Mouse (Mus musculus) kidney, embryonic 14.5 days (tissue): ENCODE data around the gene Clip1. TPM values are rescaled to one million over a fixed set of nuclear protein-coding genes. Genes with fewer than 3 reads are reported as not detected.

Source experiments
- ATAC-seq: fragments of 200-750 bp; cut with Nextera tagmentation; 2 replicates; pipeline ENCODE4 v1.8.0; 2017; ENCODE audit warnings: moderate number of reproducible peaks, mild to moderate bottlenecking, moderate TSS enrichment, moderate library complexity; ENCODE audit not compliant: low FRiP score, low TSS enrichment
- H3K27ac ChIP-seq: fragments of 300-500 bp; sonication (generic); 2 replicates; pipeline ENCODE4 v1.5.1; 2014; ENCODE audit warnings: low read depth, mild to moderate bottlenecking, low read length, moderate library complexity, mixed read lengths
- H3K27me3 ChIP-seq: fragments of 300-500 bp; sonication (generic); 2 replicates; pipeline ENCODE4 v1.6.1; 2014; ENCODE audit warnings: mild to moderate bottlenecking, low read length; ENCODE audit not compliant: control insufficient read depth, insufficient read depth
- H3K36me3 ChIP-seq: fragments of 300-500 bp; sonication (generic); 2 replicates; pipeline ENCODE4 v1.6.1; 2014; ENCODE audit warnings: low read length, mixed read lengths; ENCODE audit not compliant: control insufficient read depth, insufficient read depth
- H3K4me1 ChIP-seq: fragments of 300-500 bp; sonication (generic); 2 replicates; pipeline ENCODE4 v1.6.1; 2014; ENCODE audit warnings: low read length, mixed read lengths; ENCODE audit not compliant: control insufficient read depth, insufficient read depth
- H3K4me2 ChIP-seq: fragments of 300-500 bp; sonication (generic); replicated peaks from 2 replicates; pipeline ENCODE4 v1.6.1; 2014; ENCODE audit warnings: low read depth, mild to moderate bottlenecking, low read length
- H3K4me3 ChIP-seq: fragments of 300-500 bp; sonication (generic); 2 replicates; pipeline ENCODE4 v1.5.1; 2014; ENCODE audit warnings: mild to moderate bottlenecking, low read length
- H3K9ac ChIP-seq: fragments of 300-500 bp; sonication (generic); 2 replicates; pipeline ENCODE4 v1.6.1; 2014; ENCODE audit warnings: low read depth, mild to moderate bottlenecking, low read length, moderate library complexity
- H3K9me3 ChIP-seq: fragments of 300-500 bp; sonication (generic); 2 replicates; pipeline ENCODE4 v1.6.1; 2016; ENCODE audit warnings: low read length; ENCODE audit not compliant: control insufficient read depth
- WGBS: fragments of 180-500 bp; shearing (Covaris S2); extraction: QIAGEN DNeasy Blood & Tissue Kit; methylation state at CpG from one replicate; pipeline ENCODE4 v1.1.7; 2014; 5-methylcytosine and 5-hydroxymethylcytosine counted together
- polyA plus RNA-seq: library from polyadenylated mRNA; unstranded; fragments of >200 nt; fragmentation: Nextera tagmentation; extraction: Ambion mirVana; gene quantifications from 2 replicates; pipeline ENCODE4 v1.2.1, GENCODE M21; 2014

Clip1 gene
- polyA plus RNA-seq, 1 experiment from 2014 or later: 32.6 TPM

DNA sequence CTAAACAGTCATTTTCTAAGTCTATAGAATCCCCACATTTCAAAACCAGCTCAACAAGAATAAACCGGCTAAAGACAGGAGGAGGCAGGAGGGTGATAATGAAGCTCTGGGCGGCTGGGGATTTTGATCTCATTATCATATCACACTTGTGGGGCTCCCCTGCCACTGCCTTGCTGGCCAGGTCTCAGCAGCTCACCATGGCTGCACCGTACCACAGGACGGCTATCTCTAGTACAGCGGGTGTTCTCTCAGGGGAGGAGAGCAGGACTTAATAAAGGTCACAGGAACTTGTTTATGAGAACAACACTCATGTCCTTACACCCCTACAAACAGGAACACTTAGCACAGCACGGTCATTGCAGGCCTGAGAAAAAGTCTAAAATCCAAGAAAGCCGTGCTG lies 128.7 kb downstream of the Clip1 start:
- Histone ChIP-seq H3K27me3 (no peaks in the 10 kb centered on the region), H3K27ac (no peak overlapping the region), H3K9ac (no peak overlapping the region), H3K4me1 (no peaks in the 10 kb centered on the region), H3K9me3 (no peaks in the 10 kb centered on the region), H3K4me3 (no peak overlapping the region), H3K36me3 (peaks cover 45% of the 10 kb centered on the region), H3K4me2 (no peak overlapping the region)
- WGBS: 91% methylated on average over 7 of the region's 7 CpGs
- ATAC-seq: no peak

DNA sequence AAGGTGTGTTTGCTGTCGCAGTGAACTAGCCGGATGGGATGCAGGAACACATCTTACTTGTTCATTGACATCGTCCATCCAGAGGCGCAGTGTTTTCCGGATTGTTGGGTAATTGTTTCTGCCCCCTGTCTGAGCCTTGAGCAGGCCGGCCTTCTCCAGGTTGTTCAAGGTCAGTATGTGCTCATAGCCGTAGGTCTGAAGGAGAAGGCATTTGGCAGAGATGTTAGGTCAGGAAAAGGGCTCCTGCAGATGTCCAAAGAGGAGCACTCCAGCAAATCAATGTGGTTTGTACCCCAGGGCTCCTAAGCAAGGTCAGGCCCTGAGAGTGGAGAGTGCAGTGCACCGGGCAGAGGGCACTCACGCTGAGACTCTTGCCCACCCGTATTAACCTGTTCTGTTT lies 150.6 kb downstream of the Clip1 start:
- WGBS: 97% methylated on average over 10 of the region's 10 CpGs
- Histone ChIP-seq H3K9me3 (no peaks in the 10 kb centered on the region), H3K36me3 (peaks cover 59% of the 10 kb centered on the region), H3K9ac (no peak overlapping the region), H3K4me1 (no peaks in the 10 kb centered on the region), H3K27me3 (no peaks in the 10 kb centered on the region), H3K4me3 (no peak overlapping the region), H3K4me2 (no peak overlapping the region), H3K27ac (no peak overlapping the region)
- no peak for ATAC-seq

GRCm38 (mm10) chr5:123530056-123530455 lies 154.4 kb downstream of the Clip1 start:
- Histone ChIP-seq H3K4me1 (no peaks in the 10 kb centered on the region), H3K4me3 (no peak overlapping the region), H3K9ac (no peak overlapping the region), H3K27ac (no peak overlapping the region), H3K4me2 (no peak overlapping the region), H3K36me3 (peaks cover 56% of the 10 kb centered on the region), H3K9me3 (no peaks in the 10 kb centered on the region), H3K27me3 (no peaks in the 10 kb centered on the region)
- no peak for ATAC-seq
- WGBS: 88% methylated on average over 8 of the region's 8 CpGs

GRCm38 (mm10) chr5:123528641-123529040 lies 155.8 kb downstream of the Clip1 start:
- H3K9me3 ChIP-seq: no peaks in the 10 kb centered on the region
- H3K4me1 ChIP-seq: peaks cover 4% of the 10 kb centered on the region; the same call in 1 of the 2 replicates
- WGBS: 85% methylated on average over 7 of the region's 7 CpGs
- H3K4me3 ChIP-seq: no peak overlapping the region
- no peak overlapping the region for H3K27ac ChIP-seq
- H3K27me3 ChIP-seq: no peaks in the 10 kb centered on the region
- no peak overlapping the region for H3K4me2 ChIP-seq
- peaks cover 47% of the 10 kb centered on the region for H3K36me3 ChIP-seq
- H3K9ac ChIP-seq: no peak overlapping the region
- no peak for ATAC-seq

Other genes with a start within 250 kb of the Clip1 start
- gene Lrrc43, start 195.3 kb downstream of the Clip1 start, polyA plus RNA-seq: not detected in 2 replicates
- gene Il31, start 195.1 kb downstream of the Clip1 start, polyA plus RNA-seq: not detected in 2 replicates
- gene B3gnt4, start 174.2 kb downstream of the Clip1 start, polyA plus RNA-seq: 1.0 TPM in 1 of 2 replicates, not detected in the other
- 113 and 118 TPM in 2 replicates for gene Diablo, start 160.4 kb downstream of the Clip1 start, polyA plus RNA-seq
- gene Gm49027, start 159.1 kb downstream of the Clip1 start, polyA plus RNA-seq: 0.34 and 0.49 TPM in 2 replicates
- gene Vps33a, start 111.6 kb downstream of the Clip1 start, polyA plus RNA-seq: 17.1 and 34.5 TPM in 2 replicates
- gene Zcchc8, start 36.5 kb upstream of the Clip1 start, polyA plus RNA-seq: 75.3 and 101 TPM in 2 replicates
- 128 and 153 TPM in 2 replicates for gene Rsrc2, start 64.8 kb upstream of the Clip1 start, polyA plus RNA-seq
- gene Kntc1, start 65.1 kb upstream of the Clip1 start, polyA plus RNA-seq: 33.7 and 35.9 TPM in 2 replicates
- gene Hcar2, start 180.9 kb upstream of the Clip1 start, polyA plus RNA-seq: not detected in 2 replicates
- gene Hcar1, start 195.4 kb upstream of the Clip1 start, polyA plus RNA-seq: 1.0 and 1.4 TPM in 2 replicates
- 135 and 171 TPM in 2 replicates for gene Denr, start 222.6 kb upstream of the Clip1 start, polyA plus RNA-seq
- gene Gm43518, start 242.8 kb upstream of the Clip1 start, polyA plus RNA-seq: 0.89 and 3.8 TPM in 2 replicates
- gene Ccdc62, start 246.1 kb upstream of the Clip1 start, polyA plus RNA-seq: 6.2 and 7.3 TPM in 2 replicates